Mouse (Mus musculus): ENCODE measurements around the gene Asb2. TPM values are rescaled to one million over a fixed set of nuclear protein-coding genes. Genes with fewer than 3 reads are reported as not detected.

The Asb2 gene
- total and polyA plus RNA-seq, 2 experiments from 2014 or later, result 0.93 to 1.9 TPM

- ATAC-seq (ENCODE audit: low FRiP score) (no peak), DNase-seq (ENCODE audit: low spot score) (no peak)
- Histone ChIP-seq H3K27ac (ENCODE audit: low read depth, low read length) (no peak overlapping the region), H3K9me3 (ENCODE audit: low read length) (no peaks in the 10 kb centered on the region), H3K36me3 (ENCODE audit: insufficient read depth, low read length) (no peaks in the 10 kb centered on the region), H3K4me2 (ENCODE audit: low read depth, low read length, poor library complexity, severe bottlenecking) (no peak overlapping the region), H3K4me3 (ENCODE audit: low read depth, low read length) (no peak overlapping the region), H3K9ac (replicated peaks; ENCODE audit: low read length, poor library complexity, severe bottlenecking) (no peak overlapping the region), H3K27me3 (ENCODE audit: insufficient read depth, low read length) (no peaks in the 10 kb centered on the region), H3K4me1 (ENCODE audit: insufficient read depth, low read length) (no peaks in the 10 kb centered on the region)
- WGBS, result 74% methylated on average over 4 of the region's 4 CpGs
- no peak for TF ChIP-seq CTCF (IDR thresholded peaks at IDR 0.05)
These were observed 73.9 kb downstream of the Asb2 start for GRCm38 (mm10) chr12:103281912-103282311.

GRCm38 (mm10) chr12:103281491-103281890, 74.3 kb downstream of the Asb2 start:
- no peak for TF ChIP-seq CTCF (IDR thresholded peaks at IDR 0.05)
- no peaks in the 10 kb centered on the region for H3K36me3 ChIP-seq (ENCODE audit: insufficient read depth, low read length)
- H3K4me1 ChIP-seq (ENCODE audit: insufficient read depth, low read length), result no peaks in the 10 kb centered on the region
- H3K27me3 ChIP-seq (ENCODE audit: insufficient read depth, low read length), result no peaks in the 10 kb centered on the region
- ATAC-seq (ENCODE audit: low FRiP score) (no peak), DNase-seq (ENCODE audit: low spot score) (no peak)
- no peak overlapping the region for H3K27ac ChIP-seq (ENCODE audit: low read depth, low read length)
- no peaks in the 10 kb centered on the region for H3K9me3 ChIP-seq (ENCODE audit: low read length)
- 63% methylated on average over 2 of the region's 2 CpGs for WGBS
- H3K4me3 ChIP-seq (ENCODE audit: low read depth, low read length), result no peak overlapping the region
- H3K9ac ChIP-seq (replicated peaks; ENCODE audit: low read length, poor library complexity, severe bottlenecking), result no peak overlapping the region
- H3K4me2 ChIP-seq (ENCODE audit: low read depth, low read length, poor library complexity, severe bottlenecking), result no peak overlapping the region

GRCm38 (mm10) chr12:103276422-103276821, 79.4 kb downstream of the Asb2 start:
- no peaks in the 10 kb centered on the region for H3K9me3 ChIP-seq (ENCODE audit: low read length)
- no peak for ATAC-seq (ENCODE audit: low FRiP score)
- no peak overlapping the region for H3K9ac ChIP-seq (replicated peaks; ENCODE audit: low read length, poor library complexity, severe bottlenecking)
- H3K4me1 ChIP-seq (ENCODE audit: insufficient read depth, low read length), result no peaks in the 10 kb centered on the region
- no peak for TF ChIP-seq CTCF (IDR thresholded peaks at IDR 0.05)
- no peak overlapping the region for H3K4me3 ChIP-seq (ENCODE audit: low read depth, low read length)
- DNase-seq (ENCODE audit: low spot score), result no peak
- no peak overlapping the region for H3K27ac ChIP-seq (ENCODE audit: low read depth, low read length)
- no peaks in the 10 kb centered on the region for H3K27me3 ChIP-seq (ENCODE audit: insufficient read depth, low read length)
- no peak overlapping the region for H3K4me2 ChIP-seq (ENCODE audit: low read depth, low read length, poor library complexity, severe bottlenecking)
- 76% methylated on average over 4 of the region's 4 CpGs for WGBS
- H3K36me3 ChIP-seq (ENCODE audit: insufficient read depth, low read length), result no peaks in the 10 kb centered on the region

GRCm38 (mm10) chr12:103273732-103274131, 82.1 kb downstream of the Asb2 start:
- Histone ChIP-seq H3K4me1 (ENCODE audit: insufficient read depth, low read length) (no peaks in the 10 kb centered on the region), H3K27ac (ENCODE audit: low read depth, low read length) (no peak overlapping the region), H3K9ac (replicated peaks; ENCODE audit: low read length, poor library complexity, severe bottlenecking) (no peak overlapping the region), H3K27me3 (ENCODE audit: insufficient read depth, low read length) (no peaks in the 10 kb centered on the region), H3K36me3 (ENCODE audit: insufficient read depth, low read length) (no peaks in the 10 kb centered on the region), H3K9me3 (ENCODE audit: low read length) (no peaks in the 10 kb centered on the region), H3K4me2 (ENCODE audit: low read depth, low read length, poor library complexity, severe bottlenecking) (no peak overlapping the region), H3K4me3 (ENCODE audit: low read depth, low read length) (no peak overlapping the region)
- ATAC-seq (ENCODE audit: low FRiP score), result no peak
- TF ChIP-seq CTCF (IDR thresholded peaks at IDR 0.05), result no peak
- no peak for DNase-seq (ENCODE audit: low spot score)
- 91% methylated on average over 2 of the region's 2 CpGs for WGBS

GRCm38 (mm10) chr12:103273051-103273450, 82.8 kb downstream of the Asb2 start:
- Histone ChIP-seq H3K9me3 (ENCODE audit: low read length) (no peaks in the 10 kb centered on the region), H3K4me1 (ENCODE audit: insufficient read depth, low read length) (no peaks in the 10 kb centered on the region), H3K27ac (ENCODE audit: low read depth, low read length) (no peak overlapping the region), H3K9ac (replicated peaks; ENCODE audit: low read length, poor library complexity, severe bottlenecking) (no peak overlapping the region), H3K4me3 (ENCODE audit: low read depth, low read length) (no peak overlapping the region), H3K4me2 (ENCODE audit: low read depth, low read length, poor library complexity, severe bottlenecking) (no peak overlapping the region), H3K27me3 (ENCODE audit: insufficient read depth, low read length) (no peaks in the 10 kb centered on the region), H3K36me3 (ENCODE audit: insufficient read depth, low read length) (no peaks in the 10 kb centered on the region)
- whole genome bisulfite sequencing, result 71% methylated on average over 6 of the region's 6 CpGs
- ATAC-seq (ENCODE audit: low FRiP score), result no peak
- no peak for TF ChIP-seq CTCF (IDR thresholded peaks at IDR 0.05)
- DNase-seq (ENCODE audit: low spot score), result no peak

DNA sequence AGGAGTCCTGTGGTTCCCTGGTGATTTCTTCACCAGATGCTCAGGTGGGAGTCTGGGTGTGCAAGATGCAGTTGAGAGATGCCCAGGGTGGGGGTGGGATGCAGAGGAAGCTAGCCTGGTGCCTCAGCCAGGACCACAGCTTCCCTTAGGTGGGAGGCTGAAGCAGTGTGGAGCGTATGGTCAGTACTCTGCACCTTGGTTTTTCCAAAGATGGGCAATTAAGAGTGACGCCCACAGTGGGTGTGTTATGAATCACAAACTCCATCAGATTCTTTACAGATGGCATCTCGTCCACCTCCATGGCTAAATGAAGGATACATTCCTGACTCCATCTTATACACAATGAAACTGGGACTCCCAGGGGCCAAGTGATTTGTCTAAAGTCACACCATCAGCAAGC, 83.6 kb downstream of the Asb2 start:
- 98% methylated on average over 3 of the region's 3 CpGs for WGBS
- H3K9ac ChIP-seq (replicated peaks; ENCODE audit: low read length, poor library complexity, severe bottlenecking), result no peak overlapping the region

More for the DNA sequence above, 83.6 kb downstream of the Asb2 start:
- Histone ChIP-seq H3K4me2 (ENCODE audit: low read depth, low read length, poor library complexity, severe bottlenecking) (no peak overlapping the region), H3K27ac (ENCODE audit: low read depth, low read length) (no peak overlapping the region), H3K4me1 (ENCODE audit: insufficient read depth, low read length) (no peaks in the 10 kb centered on the region), H3K27me3 (ENCODE audit: insufficient read depth, low read length) (no peaks in the 10 kb centered on the region), H3K36me3 (ENCODE audit: insufficient read depth, low read length) (no peaks in the 10 kb centered on the region), H3K4me3 (ENCODE audit: low read depth, low read length) (no peak overlapping the region), H3K9me3 (ENCODE audit: low read length) (no peaks in the 10 kb centered on the region)
- DNase-seq (ENCODE audit: low spot score) (no peak), ATAC-seq (ENCODE audit: low FRiP score) (no peak)
- no peak for TF ChIP-seq CTCF (IDR thresholded peaks at IDR 0.05)

Other genes starting within 250 kb of the Asb2 start
- 0.44 and 2.3 TPM in 2 replicates for gene Prima1, start 113.9 kb downstream of the Asb2 start, total RNA-seq (2014; rRNA removed)
- gene Prima1, start 113.9 kb downstream of the Asb2 start, polyA plus RNA-seq (2015; fragmentation: Nextera tagmentation; extraction: Ambion mirVana), result 0.46 and 1.2 TPM in 2 replicates
- gene Fam181a, start 45.0 kb downstream of the Asb2 start, total RNA-seq (2014; rRNA removed), result 11.2 and 14.9 TPM in 2 replicates
- 8.9 and 11.2 TPM in 2 replicates for gene Fam181a, start 45.0 kb downstream of the Asb2 start, polyA plus RNA-seq (2015; fragmentation: Nextera tagmentation; extraction: Ambion mirVana)
- 27.2 and 29.6 TPM in 2 replicates for gene Otub2, start 32.7 kb upstream of the Asb2 start, total RNA-seq (2014; rRNA removed)
- gene Otub2, start 32.7 kb upstream of the Asb2 start, polyA plus RNA-seq (2015; fragmentation: Nextera tagmentation; extraction: Ambion mirVana), result 20.6 and 21.0 TPM in 2 replicates
- 9.6 and 9.7 TPM in 2 replicates for gene 9330161L09Rik, start 51.8 kb upstream of the Asb2 start, total RNA-seq (2014; rRNA removed)
- gene 9330161L09Rik, start 51.8 kb upstream of the Asb2 start, polyA plus RNA-seq (2015; fragmentation: Nextera tagmentation; extraction: Ambion mirVana), result 1.1 and 1.5 TPM in 2 replicates
- 140 and 153 TPM in 2 replicates for gene Ddx24, start 69.8 kb upstream of the Asb2 start, total RNA-seq (2014; rRNA removed)
- 209 and 245 TPM in 2 replicates for gene Ddx24, start 69.8 kb upstream of the Asb2 start, polyA plus RNA-seq (2015; fragmentation: Nextera tagmentation; extraction: Ambion mirVana)
- gene Ifi27, start 78.2 kb upstream of the Asb2 start, total RNA-seq (2014; rRNA removed), result 16.2 and 24.4 TPM in 2 replicates
- gene Ifi27, start 78.2 kb upstream of the Asb2 start, polyA plus RNA-seq (2015; fragmentation: Nextera tagmentation; extraction: Ambion mirVana), result 23.3 and 26.2 TPM in 2 replicates
- gene Ifi27l2a, start 87.7 kb upstream of the Asb2 start, total RNA-seq (2014; rRNA removed), result 1.7 TPM in 2 replicates
- 10.3 and 12.7 TPM in 2 replicates for gene Ifi27l2a, start 87.7 kb upstream of the Asb2 start, polyA plus RNA-seq (2015; fragmentation: Nextera tagmentation; extraction: Ambion mirVana)
- not detected in 2 replicates for gene Ifi27l2b, start 101.2 kb upstream of the Asb2 start, total RNA-seq (2014; rRNA removed)
- not detected in 2 replicates for gene Ifi27l2b, start 101.2 kb upstream of the Asb2 start, polyA plus RNA-seq (2015; fragmentation: Nextera tagmentation; extraction: Ambion mirVana)
- gene Ppp4r4, start 176.3 kb upstream of the Asb2 start, total RNA-seq (2014; rRNA removed), result 8.4 and 12.6 TPM in 2 replicates
- gene Ppp4r4, start 176.3 kb upstream of the Asb2 start, polyA plus RNA-seq (2015; fragmentation: Nextera tagmentation; extraction: Ambion mirVana), result 3.2 and 3.3 TPM in 2 replicates

All from midbrain, postnatal 0 days (tissue).